12 mouse cellular contexts compared by ENCODE assay signal in genomic region chr4:124575955-124576445, GRCm38 (mm10). TPM values are rescaled to one million over a fixed set of nuclear protein-coding genes. Genes with fewer than 3 reads are reported as not detected.
DNase-seq lines count a peak whose midpoint lies in the region; ATAC-seq lines count a peak whose summit lies in the region.
"Had no signal": no experiment of that assay in that cellular context is flagged by ENCODE, and none has a peak within 500 bp of the region (broad histone marks: within the 10 kb centered on the region; RNA-seq: fewer than 3 reads in every experiment).

No protein-coding gene starts in this region.

- peaks cover 18% of the 10 kb centered on the region for H3K4me1 ChIP-seq in kidney, embryonic 16.5 days (ENCODE audit: insufficient read depth, low read length)
- H3K4me1 ChIP-seq in embryonic facial prominence, embryonic 12.5 days, result peaks cover 16% of the 10 kb centered on the region; the same call in 1 of the 2 replicates
- peaks cover 22% of the 10 kb centered on the region for H3K4me1 ChIP-seq in hindbrain, embryonic 15.5 days (replicated peaks)
- peaks cover 18% of the 10 kb centered on the region for H3K4me1 ChIP-seq in neural tube, embryonic 12.5 days

- DNase-seq in kidney, adult 9 months, result no peak
- DNase-seq in cerebellum, adult 8-10 months, result no peak
- no peak for DNase-seq in ovary, postnatal 36 days (ENCODE audit: low spot score)
- DNase-seq: cerebellum, adult 9-10 months; kidney, adult 11 months had no signal

- H3K4me2 ChIP-seq in kidney, embryonic 16.5 days (replicated peaks; ENCODE audit: low read depth, low read length), result peak overlapping the region; percentile 83
- peak overlapping the region; percentile 94 for H3K4me2 ChIP-seq in embryonic facial prominence, embryonic 12.5 days (replicated peaks)
- H3K4me2 ChIP-seq in hindbrain, embryonic 15.5 days, result peak overlapping the region; percentile 99
- peak overlapping the region; percentile 95 for H3K4me2 ChIP-seq in neural tube, embryonic 12.5 days (replicated peaks)

- 9% methylated on average over 7 of the region's 7 CpGs for WGBS in kidney, embryonic 16.5 days
- WGBS in embryonic facial prominence, embryonic 12.5 days, result 3% methylated on average over 7 of the region's 7 CpGs
- WGBS in hindbrain, embryonic 15.5 days, result 7% methylated on average over 7 of the region's 7 CpGs
- 2% methylated on average over 7 of the region's 7 CpGs for WGBS in neural tube, embryonic 12.5 days

- no peaks in the 10 kb centered on the region for H3K36me3 ChIP-seq in kidney, embryonic 16.5 days (ENCODE audit: insufficient read depth, low read length)
- no peaks in the 10 kb centered on the region for H3K36me3 ChIP-seq in embryonic facial prominence, embryonic 12.5 days
- H3K36me3 ChIP-seq in hindbrain, embryonic 15.5 days, result no peaks in the 10 kb centered on the region
- no peaks in the 10 kb centered on the region for H3K36me3 ChIP-seq in neural tube, embryonic 12.5 days
- H3K36me3 ChIP-seq: G1E had no signal

- peaks cover 52% of the 10 kb centered on the region for H3K27me3 ChIP-seq in kidney, embryonic 16.5 days (ENCODE audit: insufficient read depth, low read length)
- peaks cover 53% of the 10 kb centered on the region for H3K27me3 ChIP-seq in embryonic facial prominence, embryonic 12.5 days
- H3K27me3 ChIP-seq in hindbrain, embryonic 15.5 days, result peaks cover 49% of the 10 kb centered on the region
- H3K27me3 ChIP-seq in neural tube, embryonic 12.5 days (replicated peaks), result peaks cover 56% of the 10 kb centered on the region

- H3K4me3 ChIP-seq in kidney, embryonic 16.5 days (ENCODE audit: low read length), result peak overlapping the region; percentile 47
- H3K4me3 ChIP-seq in embryonic facial prominence, embryonic 12.5 days, result peak overlapping the region; percentile 48
- peak overlapping the region; percentile 49 for H3K4me3 ChIP-seq in hindbrain, embryonic 15.5 days
- H3K4me3 ChIP-seq in neural tube, embryonic 12.5 days, result peak overlapping the region; percentile 47

- no peak overlapping the region for H3K27ac ChIP-seq in kidney, embryonic 16.5 days (ENCODE audit: low read length)
- H3K27ac ChIP-seq in embryonic facial prominence, embryonic 12.5 days, result no peak overlapping the region
- no peak overlapping the region for H3K27ac ChIP-seq in hindbrain, embryonic 15.5 days (replicated peaks)
- no peak overlapping the region for H3K27ac ChIP-seq in neural tube, embryonic 12.5 days

- no peaks in the 10 kb centered on the region for H3K9me3 ChIP-seq in kidney, embryonic 16.5 days (ENCODE audit: low read length)
- no peaks in the 10 kb centered on the region for H3K9me3 ChIP-seq in embryonic facial prominence, embryonic 12.5 days
- H3K9me3 ChIP-seq in hindbrain, embryonic 15.5 days, result no peaks in the 10 kb centered on the region
- no peaks in the 10 kb centered on the region for H3K9me3 ChIP-seq in neural tube, embryonic 12.5 days
- H3K9me3 ChIP-seq: G1E had no signal

- peak; percentile 58; the same call in 1 of the 2 replicates for ATAC-seq in kidney, embryonic 16.5 days (ENCODE audit: low FRiP score, low TSS enrichment)
- ATAC-seq in embryonic facial prominence, embryonic 12.5 days (ENCODE audit: insufficient number of reproducible peaks, insufficient read depth, low FRiP score, low TSS enrichment), result no peak
- ATAC-seq in hindbrain, embryonic 15.5 days (ENCODE audit: low FRiP score, low read depth), result no peak
- ATAC-seq in neural tube, embryonic 12.5 days (ENCODE audit: low FRiP score, low read depth), result no peak
- no peak for ATAC-seq in megakaryocyte-erythroid progenitor cell, adult 5-6 weeks (replicated peaks; ENCODE audit: low FRiP score, low TSS enrichment, poor library complexity, severe bottlenecking)

- no peak overlapping the region for H3K9ac ChIP-seq in kidney, embryonic 16.5 days (replicated peaks; ENCODE audit: low read length)
- H3K9ac ChIP-seq in embryonic facial prominence, embryonic 12.5 days, result peak overlapping the region; percentile 56; the same call in 1 of the 2 replicates
- H3K9ac ChIP-seq in hindbrain, embryonic 15.5 days, result peak overlapping the region; percentile 53; the same call in 1 of the 2 replicates
- no peak overlapping the region for H3K9ac ChIP-seq in neural tube, embryonic 12.5 days

RNA-seq across cellular contexts. Expression of gene 3100002H09Rik, which starts 34.6 kb away (rescaled TPM):
- polyA plus RNA-seq in kidney, embryonic 16.5 days (2015; fragmentation: Nextera tagmentation; extraction: Ambion mirVana), result 0.19 TPM in 1 of 2 replicates, not detected in the other
- 0.36 TPM in 1 of 2 replicates, not detected in the other for polyA plus RNA-seq in embryonic facial prominence, embryonic 12.5 days (2016; fragmentation: Nextera tagmentation; extraction: Ambion mirVana)
- polyA plus RNA-seq in hindbrain, embryonic 15.5 days (2015; fragmentation: Nextera tagmentation; extraction: Ambion mirVana), result 0.23 and 0.31 TPM in 2 replicates
- polyA plus RNA-seq in neural tube, embryonic 12.5 days (2016; fragmentation: Nextera tagmentation; extraction: Ambion mirVana), result 0.84 and 1.2 TPM in 2 replicates
- not detected in 2 replicates for total RNA-seq in megakaryocyte-erythroid progenitor cell, adult 5-6 weeks (2014; fragmentation: Nextera tagmentation)
- total RNA-seq in megakaryocyte-erythroid progenitor cell, adult 5-6 weeks (2017), result not detected in 2 replicates
- polyA plus RNA-seq: G1E; urinary bladder, adult 2 months had no signal

Comparison
In these comparisons a context has a peak if more than half of its experiments do, and no peak if none do; other contexts are left out.
1. H3K9ac ChIP-seq: peak in embryonic facial prominence, embryonic 12.5 days (single experiment) and hindbrain, embryonic 15.5 days (single experiment); none in kidney, embryonic 16.5 days (single experiment) and neural tube, embryonic 12.5 days (single experiment).
2. Peak in every context shown above with its lines, with median percentiles within 50 percentile points of each other: H3K4me2 ChIP-seq and H3K4me3 ChIP-seq.